Mouse (Mus musculus) liver, adult 2 months (tissue): ENCODE results near the gene Phf21b.

ENCODE experiments used
- CTCF ChIP-seq: fragments of 200-500 bp; IDR thresholded peaks from 2 replicates; pipeline ENCODE4 v1.5.1; 2011; ENCODE audit warnings: low read depth, low read length, control low read depth
- POLR2A ChIP-seq: fragments of 200-500 bp; IDR thresholded peaks from 2 replicates; pipeline ENCODE4 v1.6.1; 2011; ENCODE audit warnings: low read length, control low read depth; ENCODE audit not compliant: insufficient read depth; ENCODE audit errors: extremely low read depth

- TF ChIP-seq CTCF (peak; percentile 53; the same call in 1 of the 2 replicates), POLR2A (no peak)
Observed at GRCm38 (mm10) chr15:84829416-84829815, 26.4 kb downstream of the Phf21b start.
